Mouse (Mus musculus): ENCODE results near the gene Col8a2.

DNA sequence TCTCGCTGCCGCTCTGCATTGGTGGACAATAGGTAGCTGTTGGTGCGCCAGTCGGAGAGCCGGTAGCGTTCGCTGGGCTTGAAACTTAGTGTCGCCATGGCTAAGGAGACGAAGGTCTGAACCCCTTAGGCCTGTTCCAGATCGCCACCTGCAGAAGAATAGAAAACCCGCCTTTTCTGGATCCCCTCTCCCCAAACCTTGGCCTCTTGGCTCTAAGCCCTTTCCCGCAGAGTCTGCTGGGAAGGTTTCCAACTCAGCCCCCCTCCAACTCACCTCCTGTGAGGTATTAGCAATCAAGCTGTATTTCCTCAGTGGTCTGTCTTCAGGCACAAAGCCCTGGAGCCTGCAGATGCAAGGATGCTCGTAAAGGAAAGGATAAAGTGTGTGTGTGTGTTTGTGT lies 38.3 kb downstream of the Col8a2 start:
- TF ChIP-seq CTCF (IDR thresholded peaks at IDR 0.05; ENCODE audit: low read depth, low read length) (no peak), POLR2AphosphoS5 (IDR thresholded peaks at IDR 0.05; ENCODE audit: insufficient replicate concordance, low read depth, low read length) (no peak), GATA1 (IDR thresholded peaks at IDR 0.05; ENCODE audit: borderline replicate concordance, low read length) (no peak)
